Mouse (Mus musculus) heart, postnatal 0 days (tissue): ENCODE results near the gene 1110004F10Rik. TPM values are rescaled to one million over a fixed set of nuclear protein-coding genes. Genes with fewer than 3 reads are reported as not detected.

Source experiments
- ATAC-seq: fragments of 200-750 bp; cut with Nextera tagmentation; 2 replicates; pipeline ENCODE4 v1.8.0; 2017; ENCODE audit warnings: low read depth, moderate number of reproducible peaks, moderate library complexity; ENCODE audit not compliant: insufficient read depth
- DNase-seq: peaks from one replicate; pipeline ENCODE4 v3.0.0-alpha.2; 2016; ENCODE audit warnings: low spot score
- H3K27ac ChIP-seq: fragments of 300-500 bp; sonication (generic); 2 replicates; pipeline ENCODE4 v1.5.1; 2014; ENCODE audit warnings: low read depth, mild to moderate bottlenecking
- H3K27me3 ChIP-seq: fragments of 300-500 bp; sonication (generic); 2 replicates; pipeline ENCODE4 v1.6.1; 2014; ENCODE audit warnings: low read length, mixed read lengths; ENCODE audit not compliant: control insufficient read depth, insufficient read depth
- H3K36me3 ChIP-seq: fragments of 300-500 bp; sonication (generic); replicated peaks from 2 replicates; pipeline ENCODE4 v1.6.1; 2014; ENCODE audit warnings: low read length, mixed read lengths; ENCODE audit not compliant: control insufficient read depth, insufficient read depth
- H3K4me1 ChIP-seq: fragments of 300-500 bp; sonication (generic); 2 replicates; pipeline ENCODE4 v1.6.1; 2014; ENCODE audit warnings: antibody characterized with exemption; ENCODE audit not compliant: control insufficient read depth, insufficient read depth
- H3K4me2 ChIP-seq: fragments of 300-500 bp; sonication (generic); 2 replicates; pipeline ENCODE4 v1.6.1; 2014; ENCODE audit warnings: low read depth, mild to moderate bottlenecking, low read length, moderate library complexity
- H3K4me3 ChIP-seq: fragments of 300-500 bp; sonication (generic); 2 replicates; pipeline ENCODE4 v1.5.1; 2014; ENCODE audit warnings: low read depth, low read length
- H3K9ac ChIP-seq: fragments of 300-500 bp; sonication (generic); replicated peaks from 2 replicates; pipeline ENCODE4 v1.6.1; 2014; ENCODE audit warnings: low read depth, low read length, mixed read lengths
- H3K9me3 ChIP-seq: fragments of 300-500 bp; sonication (generic); replicated peaks from 2 replicates; pipeline ENCODE4 v1.6.1; 2016; ENCODE audit warnings: low read length; ENCODE audit not compliant: control insufficient read depth
- CTCF ChIP-seq: IDR thresholded peaks from 2 replicates; pipeline ENCODE4 v1.5.1; 2016; ENCODE audit warnings: antibody characterized with exemption, control low read depth, low read depth
- EP300 ChIP-seq: IDR thresholded peaks from 2 replicates; pipeline ENCODE4 v1.6.1; 2016; ENCODE audit warnings: antibody characterized with exemption, low read depth
- WGBS: fragments of 180-500 bp; shearing (Covaris S2); extraction: QIAGEN DNeasy Blood & Tissue Kit; methylation state at CpG from one replicate; pipeline ENCODE4 v1.1.7; 2014; 5-methylcytosine and 5-hydroxymethylcytosine counted together
- polyA plus RNA-seq: library from polyadenylated mRNA; unstranded; fragments of >200 nt; fragmentation: Nextera tagmentation; extraction: Ambion mirVana; gene quantifications from 2 replicates; pipeline ENCODE4 v1.2.1, GENCODE M21; 2015
- total RNA-seq: library from RNA; depleted of rRNA; stranded (reverse); fragments of >200 nt; gene quantifications from 2 replicates; pipeline ENCODE4 v1.2.3, GENCODE M21; 2014; ENCODE audit warnings: low replicate concordance

Gene 1110004F10Rik
- total and polyA plus RNA-seq, 2 experiments from 2014 or later = 66.5 to 152 TPM

- Histone ChIP-seq H3K27me3 (peaks cover 12% of the 10 kb centered on the region), H3K9ac (peak overlapping the region; percentile 82), H3K9me3 (no peaks in the 10 kb centered on the region), H3K4me2 (peak overlapping the region; percentile 83), H3K36me3 (no peaks in the 10 kb centered on the region), H3K4me1 (no peaks in the 10 kb centered on the region), H3K27ac (peak overlapping the region; percentile 95), H3K4me3 (peak overlapping the region; percentile 69)
- peak; percentile 61 for DNase-seq
- TF ChIP-seq CTCF = no peak
- TF ChIP-seq EP300 = no peak
- WGBS = under 1% methylated on average over 65 of the region's 65 CpGs
- peak; percentile 18 for ATAC-seq
These were observed 7.2 kb upstream of the 1110004F10Rik start for GRCm38 (mm10) chr7:116031718-116032595.

- Histone ChIP-seq H3K27me3 (peaks cover 18% of the 10 kb centered on the region), H3K4me2 (peak overlapping the region; percentile 83), H3K9ac (peak overlapping the region; percentile 82), H3K4me3 (peak overlapping the region; percentile 69), H3K4me1 (no peaks in the 10 kb centered on the region), H3K27ac (peak overlapping the region; percentile 95), H3K36me3 (no peaks in the 10 kb centered on the region), H3K9me3 (no peaks in the 10 kb centered on the region)
- peak; percentile 88 for TF ChIP-seq CTCF
- TF ChIP-seq EP300 = no peak
- WGBS = under 1% methylated on average over 11 of the region's 11 CpGs
- ATAC-seq (peak; percentile 29), DNase-seq (peak; percentile 84)
These were observed 6.4 kb upstream of the 1110004F10Rik start for GRCm38 (mm10) chr7:116032596-116033307.

GRCm38 (mm10) chr7:116033371-116034241, 5.6 kb upstream of the 1110004F10Rik start:
- no peak for TF ChIP-seq EP300
- no peak for TF ChIP-seq CTCF
- peak; percentile 74 for DNase-seq
- Histone ChIP-seq H3K27ac (peak overlapping the region; percentile 93), H3K27me3 (peaks cover 18% of the 10 kb centered on the region), H3K4me2 (peak overlapping the region; percentile 83), H3K9me3 (no peaks in the 10 kb centered on the region), H3K4me1 (no peaks in the 10 kb centered on the region), H3K36me3 (no peaks in the 10 kb centered on the region), H3K4me3 (peak overlapping the region; percentile 69), H3K9ac (peak overlapping the region; percentile 65)
- ATAC-seq = peak; percentile 64
- under 1% methylated on average over 53 of the region's 54 CpGs for WGBS

- Histone ChIP-seq H3K4me1 (0 out of 2 replicates have a peak, but pooled peaks cover 4% of the 10 kb centered on the region), H3K9me3 (no peaks in the 10 kb centered on the region), H3K27me3 (peaks cover 18% of the 10 kb centered on the region), H3K9ac (peak overlapping the region; percentile 65), H3K27ac (peak overlapping the region; percentile 93), H3K36me3 (no peaks in the 10 kb centered on the region), H3K4me2 (peak overlapping the region; percentile 83), H3K4me3 (peak overlapping the region; percentile 69)
- DNase-seq (peak; percentile 56), ATAC-seq (peak; percentile 17)
- WGBS = under 1% methylated on average over 25 of the region's 25 CpGs
- no peak for TF ChIP-seq CTCF
- TF ChIP-seq EP300 = no peak
These were observed 4.9 kb upstream of the 1110004F10Rik start for GRCm38 (mm10) chr7:116034282-116034758.

GRCm38 (mm10) chr7:116035504-116035903, 3.7 kb upstream of the 1110004F10Rik start:
- no peak for TF ChIP-seq EP300
- TF ChIP-seq CTCF = no peak
- Histone ChIP-seq H3K27ac (no peak overlapping the region), H3K4me2 (no peak overlapping the region), H3K4me3 (no peak overlapping the region), H3K27me3 (peaks cover 18% of the 10 kb centered on the region), H3K9ac (no peak overlapping the region), H3K4me1 (peaks cover 9% of the 10 kb centered on the region; the same call in 1 of the 2 replicates), H3K9me3 (no peaks in the 10 kb centered on the region), H3K36me3 (no peaks in the 10 kb centered on the region)
- WGBS = 73% methylated on average over 4 of the region's 4 CpGs
- no peak for DNase-seq
- no peak for ATAC-seq
